Mouse (Mus musculus): Measurements from ENCODE around the gene Prune2. TPM values are rescaled to one million over a fixed set of nuclear protein-coding genes. Genes with fewer than 3 reads are reported as not detected.

The Prune2 gene
- polyA plus RNA-seq (2014; fragmentation: Nextera tagmentation; extraction: Ambion mirVana), result 2.5 and 2.6 TPM in 2 replicates

DNA sequence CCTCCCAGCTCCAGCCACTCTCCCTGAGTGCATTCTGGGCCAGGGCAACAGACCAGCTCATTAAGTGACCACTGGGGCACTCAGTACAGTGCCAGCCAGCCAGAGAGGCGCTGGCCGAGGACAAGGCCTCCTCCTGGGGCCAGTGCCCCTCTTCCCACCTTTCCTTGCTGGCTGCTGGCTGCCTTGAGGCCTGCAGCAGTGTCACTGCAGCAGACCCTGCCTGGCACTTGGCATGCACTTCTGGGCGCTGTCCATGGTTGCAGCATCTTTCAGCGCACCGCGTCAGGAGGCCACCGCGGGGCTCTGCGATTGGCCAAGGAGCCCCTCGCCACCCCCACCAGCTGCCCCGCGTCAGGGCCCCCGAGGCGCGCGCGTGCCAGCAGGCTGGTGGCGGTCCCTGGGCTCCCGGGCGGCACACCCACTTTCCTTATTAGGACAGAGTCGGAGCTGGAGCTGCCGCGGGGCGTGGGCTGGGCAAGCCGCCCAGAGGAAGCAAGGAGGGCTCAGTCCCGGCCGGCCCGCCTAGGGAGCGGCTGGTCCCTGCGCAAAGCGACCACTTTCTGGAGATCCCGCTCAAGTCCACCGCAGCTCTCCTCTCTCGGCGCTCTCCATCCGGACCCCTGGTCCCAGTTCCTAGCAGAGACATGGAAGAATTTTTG, at the start of gene Prune2:
Gene Prune2, plus strand, starts transcription at position 506 of the 659 bp plus-strand sequence.
- Histone ChIP-seq H3K27ac (ENCODE audit: low read depth, low read length) (no peak within 1 kb of the TSS), H3K9me3 (ENCODE audit: control insufficient read depth, low read length) (no peaks in the 10 kb centered on the region), H3K36me3 (ENCODE audit: control insufficient read depth, insufficient read depth, low read length) (no peaks in the 10 kb centered on the region), H3K4me1 (ENCODE audit: control insufficient read depth, insufficient read depth, low read length) (peaks cover 7% of the 10 kb centered on the region; the same call in 1 of the 2 replicates), H3K4me2 (ENCODE audit: low read depth) (peak within 1 kb of the TSS; percentile 64), H3K4me3 (ENCODE audit: low read depth, low read length) (peak within 1 kb of the TSS; percentile 30), H3K27me3 (ENCODE audit: control insufficient read depth, insufficient read depth, low read length) (peaks cover 6% of the 10 kb centered on the region; the same call in 1 of the 2 replicates), H3K9ac (ENCODE audit: low read length) (peak within 1 kb of the TSS; percentile 37)
- WGBS, result under 1% methylated on average over 36 of the region's 36 CpGs
- DNase-seq (ENCODE audit: low spot score), result peak; percentile 78
- ATAC-seq (ENCODE audit: insufficient read depth, low FRiP score, low TSS enrichment), result peak; percentile 94

DNA sequence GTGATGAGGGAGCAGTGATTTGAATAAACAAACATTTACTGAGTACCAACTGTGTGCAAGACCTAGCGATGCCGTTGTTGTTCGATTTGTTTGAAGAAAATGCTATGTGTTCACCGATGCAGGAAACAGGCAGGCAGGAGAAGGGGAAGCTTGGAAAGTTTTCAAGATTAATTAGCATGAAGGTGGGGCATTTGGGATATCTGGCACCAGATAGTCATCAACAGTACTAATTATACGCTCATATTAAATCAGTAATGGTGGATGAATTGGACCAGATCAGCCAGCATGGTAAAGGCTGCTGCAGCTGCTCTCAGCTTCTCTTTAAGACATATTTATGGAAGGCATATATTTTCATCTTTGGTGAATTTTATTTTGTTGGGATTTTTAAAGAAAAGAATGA, 44.4 kb upstream of the Prune2 start:
- Histone ChIP-seq H3K4me1 (ENCODE audit: control insufficient read depth, insufficient read depth, low read length) (no peaks in the 10 kb centered on the region), H3K9me3 (ENCODE audit: control insufficient read depth, low read length) (no peaks in the 10 kb centered on the region), H3K36me3 (ENCODE audit: control insufficient read depth, insufficient read depth, low read length) (no peaks in the 10 kb centered on the region), H3K9ac (ENCODE audit: low read length) (no peak overlapping the region), H3K27ac (ENCODE audit: low read depth, low read length) (no peak overlapping the region), H3K27me3 (ENCODE audit: control insufficient read depth, insufficient read depth, low read length) (no peaks in the 10 kb centered on the region), H3K4me2 (ENCODE audit: low read depth) (no peak overlapping the region), H3K4me3 (ENCODE audit: low read depth, low read length) (no peak overlapping the region)
- WGBS, result 87% methylated on average over 5 of the region's 5 CpGs
- ATAC-seq (ENCODE audit: insufficient read depth, low FRiP score, low TSS enrichment) (no peak), DNase-seq (ENCODE audit: low spot score) (no peak)

DNA sequence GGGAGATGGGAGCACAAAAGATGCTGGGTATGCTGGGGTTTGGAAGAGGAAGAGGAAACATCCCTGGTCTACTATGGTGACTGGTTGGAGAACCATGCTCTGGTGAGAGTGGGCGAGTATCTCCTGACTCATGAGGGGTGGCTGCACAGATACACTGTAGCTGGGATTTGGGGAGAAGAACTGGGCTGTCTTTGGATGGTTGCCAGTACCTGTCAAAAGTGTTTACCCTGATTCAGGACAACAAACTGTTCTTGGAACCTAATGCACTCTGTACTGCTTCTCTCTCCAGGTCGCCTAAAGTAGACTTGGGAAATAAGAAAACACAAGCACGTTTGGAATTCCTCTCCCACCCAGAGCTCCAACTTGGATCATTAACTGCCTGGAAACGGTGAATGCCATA, 31.4 kb upstream of the Prune2 start:
- 90% methylated on average over 4 of the region's 4 CpGs for WGBS
- no peaks in the 10 kb centered on the region for H3K4me1 ChIP-seq (ENCODE audit: control insufficient read depth, insufficient read depth, low read length)
- H3K27ac ChIP-seq (ENCODE audit: low read depth, low read length), result no peak overlapping the region
- no peak for ATAC-seq (ENCODE audit: insufficient read depth, low FRiP score, low TSS enrichment)
- no peak overlapping the region for H3K9ac ChIP-seq (ENCODE audit: low read length)
- no peak overlapping the region for H3K4me2 ChIP-seq (ENCODE audit: low read depth)
- no peaks in the 10 kb centered on the region for H3K27me3 ChIP-seq (ENCODE audit: control insufficient read depth, insufficient read depth, low read length)
- no peaks in the 10 kb centered on the region for H3K36me3 ChIP-seq (ENCODE audit: control insufficient read depth, insufficient read depth, low read length)
- no peak overlapping the region for H3K4me3 ChIP-seq (ENCODE audit: low read depth, low read length)
- DNase-seq (ENCODE audit: low spot score), result no peak
- H3K9me3 ChIP-seq (ENCODE audit: control insufficient read depth, low read length), result no peaks in the 10 kb centered on the region

DNA sequence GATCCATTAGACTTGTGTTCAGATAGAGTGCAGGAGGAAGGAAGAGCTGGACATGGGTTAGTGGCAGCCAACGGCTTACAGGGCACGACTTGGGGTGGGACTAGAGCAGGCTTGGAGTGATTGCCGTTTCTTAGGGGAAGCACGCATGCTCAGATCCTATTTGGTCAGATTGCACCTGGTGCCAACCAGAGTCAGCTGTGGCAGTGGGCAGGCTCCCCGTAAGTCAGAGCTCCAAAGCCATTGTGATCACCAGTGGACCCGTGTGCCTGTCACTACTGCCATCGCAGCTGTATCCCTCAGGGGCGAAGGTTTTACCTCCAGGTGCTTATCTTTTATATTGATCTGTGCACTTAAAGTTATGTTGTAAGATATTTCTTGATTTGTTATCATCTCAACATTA, 21.3 kb upstream of the Prune2 start:
- Histone ChIP-seq H3K9ac (ENCODE audit: low read length) (no peak overlapping the region), H3K4me2 (ENCODE audit: low read depth) (no peak overlapping the region), H3K9me3 (ENCODE audit: control insufficient read depth, low read length) (no peaks in the 10 kb centered on the region), H3K36me3 (ENCODE audit: control insufficient read depth, insufficient read depth, low read length) (no peaks in the 10 kb centered on the region), H3K4me3 (ENCODE audit: low read depth, low read length) (no peak overlapping the region), H3K27me3 (ENCODE audit: control insufficient read depth, insufficient read depth, low read length) (no peaks in the 10 kb centered on the region), H3K27ac (ENCODE audit: low read depth, low read length) (no peak overlapping the region), H3K4me1 (ENCODE audit: control insufficient read depth, insufficient read depth, low read length) (no peaks in the 10 kb centered on the region)
- 89% methylated on average over 8 of the region's 8 CpGs for WGBS
- no peak for DNase-seq (ENCODE audit: low spot score)
- no peak for ATAC-seq (ENCODE audit: insufficient read depth, low FRiP score, low TSS enrichment)

DNA sequence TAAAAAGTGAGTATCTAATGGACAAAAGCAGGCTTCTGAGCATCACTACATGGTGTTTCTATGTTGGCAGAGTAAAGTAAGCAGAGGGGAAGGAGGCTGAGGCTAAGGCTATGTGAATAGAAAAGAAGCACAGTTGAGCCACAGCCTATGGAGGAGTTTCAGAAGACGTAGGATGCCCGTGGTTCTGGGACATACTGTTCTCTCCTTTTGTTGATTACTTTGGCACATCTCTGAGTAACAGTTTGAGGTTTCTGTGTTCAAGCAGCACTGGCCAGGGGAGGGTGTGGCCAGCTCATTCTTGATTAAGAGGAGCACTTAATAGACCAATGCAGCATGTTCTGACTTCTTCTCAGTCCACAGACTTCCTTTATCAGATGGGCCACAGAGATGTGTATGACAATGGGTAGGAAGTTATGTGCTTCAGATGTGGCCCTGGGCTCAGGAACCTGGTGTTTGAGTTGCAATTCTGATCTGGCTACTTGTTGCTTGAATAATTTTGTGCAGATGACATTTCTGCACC, 7.1 kb upstream of the Prune2 start:
- Histone ChIP-seq H3K4me1 (ENCODE audit: control insufficient read depth, insufficient read depth, low read length) (no peaks in the 10 kb centered on the region), H3K9ac (ENCODE audit: low read length) (no peak overlapping the region), H3K9me3 (ENCODE audit: control insufficient read depth, low read length) (no peaks in the 10 kb centered on the region), H3K36me3 (ENCODE audit: control insufficient read depth, insufficient read depth, low read length) (no peaks in the 10 kb centered on the region), H3K27me3 (ENCODE audit: control insufficient read depth, insufficient read depth, low read length) (no peaks in the 10 kb centered on the region), H3K4me3 (ENCODE audit: low read depth, low read length) (no peak overlapping the region), H3K27ac (ENCODE audit: low read depth, low read length) (no peak overlapping the region), H3K4me2 (ENCODE audit: low read depth) (no peak overlapping the region)
- 89% methylated on average over 2 of the region's 2 CpGs for WGBS
- ATAC-seq (ENCODE audit: insufficient read depth, low FRiP score, low TSS enrichment), result no peak
- DNase-seq (ENCODE audit: low spot score), result no peak

DNA sequence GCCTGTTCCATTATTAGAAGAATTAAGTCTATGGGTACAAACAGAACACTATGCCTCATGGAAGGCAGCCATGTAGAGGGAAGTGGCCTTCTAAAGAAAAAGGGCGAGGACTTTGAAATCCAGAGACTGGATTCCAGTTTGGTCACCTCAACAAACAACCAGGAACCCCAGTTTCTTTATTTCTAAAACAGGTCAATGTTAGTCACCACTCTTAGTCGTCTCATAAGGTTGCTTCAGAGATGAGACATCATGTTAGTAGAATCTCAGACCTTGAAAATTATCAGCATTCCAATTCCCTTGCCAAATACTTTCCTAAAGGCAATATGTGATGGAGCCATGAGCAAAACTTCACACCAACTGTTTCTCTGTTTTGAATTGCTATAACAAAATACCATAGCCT, 6.6 kb upstream of the Prune2 start:
- H3K9ac ChIP-seq (ENCODE audit: low read length), result no peak overlapping the region
- H3K9me3 ChIP-seq (ENCODE audit: control insufficient read depth, low read length), result no peaks in the 10 kb centered on the region
- H3K4me1 ChIP-seq (ENCODE audit: control insufficient read depth, insufficient read depth, low read length), result no peaks in the 10 kb centered on the region
- H3K27ac ChIP-seq (ENCODE audit: low read depth, low read length), result no peak overlapping the region
- ATAC-seq (ENCODE audit: insufficient read depth, low FRiP score, low TSS enrichment), result no peak
- H3K4me3 ChIP-seq (ENCODE audit: low read depth, low read length), result no peak overlapping the region
- no peak overlapping the region for H3K4me2 ChIP-seq (ENCODE audit: low read depth)
- no peak for DNase-seq (ENCODE audit: low spot score)
- 88% methylated on average over 2 of the region's 2 CpGs for WGBS
- H3K36me3 ChIP-seq (ENCODE audit: control insufficient read depth, insufficient read depth, low read length), result no peaks in the 10 kb centered on the region
- H3K27me3 ChIP-seq (ENCODE audit: control insufficient read depth, insufficient read depth, low read length), result no peaks in the 10 kb centered on the region

DNA sequence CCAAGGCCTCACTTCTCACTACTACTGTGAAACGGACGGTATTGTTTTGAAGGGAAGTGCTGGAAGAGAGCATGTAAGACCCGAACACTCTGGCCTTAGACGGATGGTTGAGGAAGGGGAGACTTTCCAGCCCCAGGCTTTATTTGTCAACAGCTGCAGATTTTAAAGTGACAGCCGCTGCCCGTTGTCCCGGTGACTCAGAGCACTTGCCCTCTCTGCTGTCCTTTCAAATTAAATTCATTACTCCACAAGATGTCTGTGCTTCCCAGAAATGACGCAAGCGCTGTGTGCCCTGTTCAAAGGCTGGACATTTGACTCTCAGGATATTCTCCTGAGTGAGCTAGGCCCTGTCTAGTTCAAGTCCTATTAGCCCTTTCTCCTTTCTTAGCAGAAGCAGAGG, 5.9 kb upstream of the Prune2 start:
- H3K27ac ChIP-seq (ENCODE audit: low read depth, low read length), result no peak overlapping the region
- H3K9ac ChIP-seq (ENCODE audit: low read length), result no peak overlapping the region
- no peaks in the 10 kb centered on the region for H3K4me1 ChIP-seq (ENCODE audit: control insufficient read depth, insufficient read depth, low read length)
- ATAC-seq (ENCODE audit: insufficient read depth, low FRiP score, low TSS enrichment) (no peak), DNase-seq (ENCODE audit: low spot score) (no peak)
- WGBS, result 72% methylated on average over 9 of the region's 9 CpGs
- no peaks in the 10 kb centered on the region for H3K9me3 ChIP-seq (ENCODE audit: control insufficient read depth, low read length)
- no peak overlapping the region for H3K4me3 ChIP-seq (ENCODE audit: low read depth, low read length)
- no peak overlapping the region for H3K4me2 ChIP-seq (ENCODE audit: low read depth)
- no peaks in the 10 kb centered on the region for H3K36me3 ChIP-seq (ENCODE audit: control insufficient read depth, insufficient read depth, low read length)
- no peaks in the 10 kb centered on the region for H3K27me3 ChIP-seq (ENCODE audit: control insufficient read depth, insufficient read depth, low read length)

DNA sequence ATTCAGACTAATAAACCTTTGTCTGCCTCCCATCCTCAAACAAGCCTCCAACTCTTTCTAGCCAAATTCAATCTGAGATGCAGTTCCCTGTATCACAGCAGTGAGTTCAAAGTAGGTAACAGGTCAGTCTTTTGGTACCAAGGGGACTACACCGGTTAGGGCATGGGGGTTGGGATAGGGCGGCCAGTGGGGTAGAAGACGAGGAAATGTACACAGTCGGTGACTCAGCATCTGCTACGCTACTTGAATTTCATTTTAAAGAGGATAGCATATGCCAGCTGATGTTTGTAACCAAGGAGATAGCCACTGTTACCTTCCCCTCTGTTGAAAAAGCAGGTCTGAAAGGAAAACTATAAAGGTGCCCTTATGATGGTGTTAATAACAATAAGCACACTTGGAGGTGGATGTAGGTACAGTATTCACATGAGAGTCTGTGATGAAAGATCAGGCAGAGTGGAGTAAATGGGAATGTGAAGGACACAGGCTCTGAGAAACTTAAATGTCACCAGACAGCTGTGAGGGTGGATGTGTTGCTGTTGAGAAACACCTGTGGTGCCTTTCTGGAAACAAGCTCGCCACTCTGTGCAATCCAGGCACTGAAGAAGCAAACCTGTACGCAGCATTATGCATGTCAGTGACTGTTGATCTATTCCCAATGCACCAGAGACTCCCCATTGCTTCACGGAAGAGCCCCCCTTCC, 5.1 kb upstream of the Prune2 start:
- no peak for ATAC-seq (ENCODE audit: insufficient read depth, low FRiP score, low TSS enrichment)
- Histone ChIP-seq H3K27ac (ENCODE audit: low read depth, low read length) (no peak overlapping the region), H3K4me2 (ENCODE audit: low read depth) (no peak overlapping the region), H3K27me3 (ENCODE audit: control insufficient read depth, insufficient read depth, low read length) (peaks cover 4% of the 10 kb centered on the region; the same call in 1 of the 2 replicates), H3K9ac (ENCODE audit: low read length) (no peak overlapping the region), H3K36me3 (ENCODE audit: control insufficient read depth, insufficient read depth, low read length) (no peaks in the 10 kb centered on the region), H3K9me3 (ENCODE audit: control insufficient read depth, low read length) (no peaks in the 10 kb centered on the region), H3K4me1 (ENCODE audit: control insufficient read depth, insufficient read depth, low read length) (no peaks in the 10 kb centered on the region), H3K4me3 (ENCODE audit: low read depth, low read length) (no peak overlapping the region)
- DNase-seq (ENCODE audit: low spot score), result no peak
- WGBS, result 78% methylated on average over 8 of the region's 8 CpGs

DNA sequence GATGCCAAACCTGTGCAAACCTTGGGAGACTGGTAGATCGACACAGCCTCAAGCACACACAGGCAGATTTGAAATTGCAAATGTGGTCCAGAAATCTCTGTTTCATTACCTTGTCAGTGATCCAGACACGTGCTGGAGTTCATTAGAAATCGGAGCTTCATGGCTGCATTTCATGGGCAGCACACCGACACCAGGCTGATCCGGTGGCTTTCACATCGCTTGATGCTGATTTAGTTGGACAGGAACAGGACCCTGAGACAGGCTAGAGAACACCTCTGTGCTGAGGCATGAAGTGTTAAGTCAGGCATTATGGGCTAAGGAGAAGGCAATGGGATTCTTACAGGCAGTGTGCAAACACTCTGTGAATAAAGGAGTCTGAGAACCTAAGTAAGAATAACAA, 1.2 kb upstream of the Prune2 start:
- peaks cover 7% of the 10 kb centered on the region; the same call in 1 of the 2 replicates for H3K4me1 ChIP-seq (ENCODE audit: control insufficient read depth, insufficient read depth, low read length)
- H3K9ac ChIP-seq (ENCODE audit: low read length), result no peak overlapping the region
- no peaks in the 10 kb centered on the region for H3K36me3 ChIP-seq (ENCODE audit: control insufficient read depth, insufficient read depth, low read length)
- WGBS, result 84% methylated on average over 6 of the region's 6 CpGs
- no peak overlapping the region for H3K4me3 ChIP-seq (ENCODE audit: low read depth, low read length)
- ATAC-seq (ENCODE audit: insufficient read depth, low FRiP score, low TSS enrichment) (no peak), DNase-seq (ENCODE audit: low spot score) (no peak)
- no peaks in the 10 kb centered on the region for H3K9me3 ChIP-seq (ENCODE audit: control insufficient read depth, low read length)
- no peak overlapping the region for H3K4me2 ChIP-seq (ENCODE audit: low read depth)
- H3K27me3 ChIP-seq (ENCODE audit: control insufficient read depth, insufficient read depth, low read length), result peaks cover 6% of the 10 kb centered on the region; the same call in 1 of the 2 replicates
- H3K27ac ChIP-seq (ENCODE audit: low read depth, low read length), result no peak overlapping the region
